Mouse (Mus musculus) stomach, postnatal 0 days (tissue): ENCODE measurements around the gene Fmo6.

ENCODE experiments used
- CTCF ChIP-seq: IDR thresholded peaks from 2 replicates; pipeline ENCODE4 v1.5.1; 2016; ENCODE audit warnings: antibody characterized with exemption, low read depth, mild to moderate bottlenecking, moderate library complexity
- EP300 ChIP-seq: optimal IDR thresholded peaks from 2 replicates; pipeline ENCODE3; 2016; ENCODE audit warnings: antibody characterized with exemption

DNA sequence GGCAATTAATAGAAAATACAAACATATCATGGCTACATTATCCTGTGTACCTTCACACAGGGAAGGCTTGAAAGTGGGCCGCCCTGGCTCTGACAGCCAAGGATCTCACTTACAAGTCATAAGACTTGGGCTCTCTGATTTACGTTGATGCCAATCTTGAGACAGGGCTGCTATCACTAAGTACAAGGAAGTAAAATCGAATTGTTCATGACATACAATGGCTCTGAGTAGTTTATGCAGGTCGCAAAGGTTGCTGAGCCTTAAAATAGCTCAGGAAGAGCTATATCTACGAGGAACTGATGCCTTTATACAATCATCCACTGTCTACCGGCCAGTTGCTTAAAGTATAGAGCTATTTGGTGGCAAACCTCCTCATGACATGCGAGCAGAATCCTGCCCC is 66.3 kb downstream of the Fmo6 start:
- no peak for TF ChIP-seq CTCF
- TF ChIP-seq EP300 = no peak
